Comparison of ENCODE assay signal across 12 mouse cellular contexts in the genomic region with DNA sequence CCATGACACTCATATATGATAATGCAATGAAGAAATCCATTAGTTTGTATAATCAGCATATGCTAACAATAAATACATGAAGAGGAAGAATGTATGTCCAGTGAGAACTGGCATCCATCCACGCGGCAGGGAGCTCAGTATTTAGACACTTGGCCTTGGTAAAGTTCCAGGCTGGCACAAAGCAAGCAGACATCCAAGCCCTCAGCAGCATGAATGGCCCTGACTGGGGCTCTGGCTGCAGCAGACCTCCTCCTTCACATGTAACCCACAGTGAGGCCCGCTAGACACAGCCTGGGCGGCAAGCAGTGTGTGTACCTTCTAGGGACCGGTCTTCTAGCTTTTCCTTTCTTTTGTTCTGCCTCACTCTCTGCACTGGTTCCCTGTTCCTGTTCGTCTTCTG. TPM values are rescaled to one million over a fixed set of nuclear protein-coding genes. Genes with fewer than 3 reads are reported as not detected.
DNase-seq lines count a peak whose midpoint lies in the region; ATAC-seq and TF ChIP-seq lines count a peak whose summit lies in the region.
"Had no signal": no experiment of that assay in that cellular context is flagged by ENCODE, and none has a peak within 500 bp of the region (broad histone marks: within the 10 kb centered on the region; RNA-seq: fewer than 3 reads in every experiment).

No protein-coding gene starts in this region.

- no peak for TF ChIP-seq CTCF in layer of hippocampus, adult 2 months (conservative IDR thresholded peaks at IDR 0.05)
- no peak for TF ChIP-seq CTCF in forebrain, postnatal 0 days (IDR thresholded peaks at IDR 0.05; ENCODE audit: low read depth)

- H3K9me3 ChIP-seq in forebrain, embryonic 13.5 days (replicated peaks), result no peaks in the 10 kb centered on the region
- H3K9me3 ChIP-seq in forebrain, embryonic 10.5 days, result no peaks in the 10 kb centered on the region
- H3K9me3 ChIP-seq in forebrain, postnatal 0 days (ENCODE audit: low read length), result no peaks in the 10 kb centered on the region
- H3K9me3 ChIP-seq: limb, embryonic 10.5 days; stomach, embryonic 15.5 days had no signal

- peak; percentile 73 for ATAC-seq in forebrain, embryonic 13.5 days
- peak; percentile 63 for ATAC-seq in forebrain, postnatal 0 days

- H3K36me3 ChIP-seq in forebrain, embryonic 13.5 days (ENCODE audit: poor library complexity, severe bottlenecking), result peaks cover 85% of the 10 kb centered on the region
- H3K36me3 ChIP-seq in forebrain, embryonic 10.5 days (replicated peaks), result peaks cover 100% of the 10 kb centered on the region
- peaks cover 33% of the 10 kb centered on the region for H3K36me3 ChIP-seq in forebrain, postnatal 0 days (ENCODE audit: insufficient read depth)

- peaks cover 9% of the 10 kb centered on the region for H3K4me1 ChIP-seq in forebrain, embryonic 13.5 days
- H3K4me1 ChIP-seq in forebrain, embryonic 10.5 days, result no peaks in the 10 kb centered on the region
- no peaks in the 10 kb centered on the region for H3K4me1 ChIP-seq in forebrain, postnatal 0 days (ENCODE audit: insufficient read depth)
- H3K4me1 ChIP-seq: limb, embryonic 10.5 days; stomach, embryonic 15.5 days had no signal

- H3K27ac ChIP-seq in forebrain, embryonic 13.5 days, result peak overlapping the region; percentile 63
- H3K27ac ChIP-seq in forebrain, embryonic 10.5 days, result no peak overlapping the region
- H3K27ac ChIP-seq in layer of hippocampus, adult 2 months, result 0 out of 2 replicates have a peak overlapping the region, but pooled peaks have one; percentile 11
- H3K27ac ChIP-seq in forebrain, postnatal 0 days (ENCODE audit: low read depth, low read length), result no peak overlapping the region
- H3K27ac ChIP-seq: limb, embryonic 10.5 days; stomach, embryonic 15.5 days had no signal

- DNase-seq in forebrain, embryonic 10.5 days (ENCODE audit: extremely low spot score, low spot score), result no peak
- peak in 1 of 2 experiments; percentile 8 for DNase-seq in layer of hippocampus, adult 2 months (ENCODE audit: low spot score in 2 of 2)
- no peak for DNase-seq in layer of hippocampus, adult 18-20 months (ENCODE audit: low spot score in 2 of 2)
- peak; percentile 94 for DNase-seq in brain, adult 2 months (ENCODE audit: low read depth, low spot score)
- DNase-seq in forebrain, postnatal 0 days, result peak; percentile 49
- no peak for DNase-seq in spleen, adult 18-20 months
- no peak for DNase-seq in kidney, adult 11 months
- DNase-seq: kidney, adult 9 months; lung, postnatal 4 days had no signal

- no peak overlapping the region for H3K4me3 ChIP-seq in forebrain, embryonic 13.5 days
- no peak overlapping the region for H3K4me3 ChIP-seq in forebrain, embryonic 10.5 days
- no peak overlapping the region for H3K4me3 ChIP-seq in layer of hippocampus, adult 2 months
- H3K4me3 ChIP-seq in forebrain, postnatal 0 days (ENCODE audit: low read depth, low read length), result no peak overlapping the region
- H3K4me3 ChIP-seq: limb, embryonic 10.5 days; stomach, embryonic 15.5 days had no signal

- H3K27me3 ChIP-seq in forebrain, embryonic 13.5 days, result no peaks in the 10 kb centered on the region
- no peaks in the 10 kb centered on the region for H3K27me3 ChIP-seq in forebrain, embryonic 10.5 days (ENCODE audit: poor library complexity, severe bottlenecking)
- no peaks in the 10 kb centered on the region for H3K27me3 ChIP-seq in forebrain, postnatal 0 days (ENCODE audit: insufficient read depth, low read length)
- H3K27me3 ChIP-seq: stomach, embryonic 15.5 days had no signal

- WGBS in forebrain, embryonic 13.5 days, result 71% methylated on average over 6 of the region's 6 CpGs
- 93% methylated on average over 6 of the region's 6 CpGs for WGBS in forebrain, embryonic 10.5 days
- 45% methylated on average over 6 of the region's 6 CpGs for WGBS in forebrain, postnatal 0 days

- no peak overlapping the region for H3K9ac ChIP-seq in forebrain, embryonic 13.5 days
- H3K9ac ChIP-seq in forebrain, postnatal 0 days, result no peak overlapping the region
- H3K9ac ChIP-seq: stomach, embryonic 15.5 days had no signal

- no peak overlapping the region for H3K4me2 ChIP-seq in forebrain, embryonic 13.5 days
- no peak overlapping the region for H3K4me2 ChIP-seq in forebrain, postnatal 0 days (ENCODE audit: low read depth)
- H3K4me2 ChIP-seq: stomach, embryonic 15.5 days had no signal

RNA-seq across cellular contexts. Expression of a gene that starts 34.1 kb away (rescaled TPM):
- polyA plus RNA-seq in forebrain, embryonic 13.5 days (2015; fragmentation: Nextera tagmentation; extraction: Ambion mirVana), result 62.8 TPM in 2 replicates
- 45.1 and 45.7 TPM in 2 replicates for polyA plus RNA-seq in forebrain, embryonic 10.5 days (2016; fragmentation: Nextera tagmentation; extraction: Ambion mirVana)
- total RNA-seq in layer of hippocampus, adult 2 months (2021), result 10 to 100 TPM; 57.1 to 58.3 TPM
- total RNA-seq in layer of hippocampus, adult 18-20 months (2021), result 10 to 100 TPM; 50.7 to 55.7 TPM
- 31.9 and 53.9 TPM in 2 replicates for total RNA-seq in forebrain, postnatal 0 days (2014; rRNA removed)
- polyA plus RNA-seq in forebrain, postnatal 0 days (2015; fragmentation: Nextera tagmentation; extraction: Ambion mirVana), result 20.2 and 32.0 TPM in 2 replicates

Comparison
In these comparisons a context has a peak if more than half of its experiments do, and no peak if none do; other contexts are left out.
1. H3K27ac ChIP-seq: peak in forebrain, embryonic 13.5 days (single experiment) and layer of hippocampus, adult 2 months (single experiment); none in forebrain, embryonic 10.5 days (single experiment) and forebrain, postnatal 0 days (single experiment).
2. DNase-seq: peak in brain, adult 2 months (single experiment) and forebrain, postnatal 0 days (single experiment); none in forebrain, embryonic 10.5 days (single experiment), layer of hippocampus, adult 18-20 months (0 of 2), spleen, adult 18-20 months (0 of 2) and kidney, adult 11 months (single experiment).